ENCODE assay signal across 31 mouse cellular contexts in genomic region chr10:95748360-95748759, GRCm38 (mm10).
"Had no signal": no experiment of that assay in that cellular context is flagged by ENCODE, and none has a peak within 500 bp of the region (broad histone marks: within the 10 kb centered on the region; RNA-seq: fewer than 3 reads in every experiment).

No protein-coding gene starts in this region.

- H3K9me3 ChIP-seq: limb, embryonic 10.5 days; limb, embryonic 12.5 days; limb, embryonic 13.5 days; limb, embryonic 15.5 days; liver, embryonic 12.5 days; liver, embryonic 13.5 days; liver, embryonic 15.5 days; lung, embryonic 15.5 days; megakaryocyte, embryonic 14.5 days; midbrain, embryonic 10.5 days; midbrain, embryonic 12.5 days; midbrain, embryonic 13.5 days; midbrain, embryonic 15.5 days; neural tube, embryonic 12.5 days had no signal

- H3K27ac ChIP-seq: limb, embryonic 10.5 days; limb, embryonic 12.5 days; limb, embryonic 13.5 days; limb, embryonic 15.5 days; liver, embryonic 12.5 days; liver, embryonic 13.5 days; liver, embryonic 14.5 days; liver, embryonic 15.5 days; lung, embryonic 15.5 days; macrophage; midbrain, embryonic 10.5 days; midbrain, embryonic 12.5 days; midbrain, embryonic 13.5 days; midbrain, embryonic 15.5 days; neural tube, embryonic 12.5 days had no signal

- H3K4me2 ChIP-seq: limb, embryonic 12.5 days; limb, embryonic 13.5 days; limb, embryonic 15.5 days; liver, embryonic 11.5 days; liver, embryonic 12.5 days; liver, embryonic 13.5 days; liver, embryonic 15.5 days; lung, embryonic 14.5 days; lung, embryonic 15.5 days; midbrain, embryonic 11.5 days; midbrain, embryonic 12.5 days; midbrain, embryonic 13.5 days; midbrain, embryonic 15.5 days; neural tube, embryonic 12.5 days had no signal

- H3K27me3 ChIP-seq: limb, embryonic 12.5 days; limb, embryonic 13.5 days; limb, embryonic 15.5 days; liver, embryonic 12.5 days; liver, embryonic 13.5 days; liver, embryonic 15.5 days; lung, embryonic 15.5 days; megakaryocyte, embryonic 14.5 days; midbrain, embryonic 12.5 days; midbrain, embryonic 13.5 days; midbrain, embryonic 15.5 days; neural tube, embryonic 12.5 days had no signal

- H3K9ac ChIP-seq: limb, embryonic 12.5 days; limb, embryonic 13.5 days; limb, embryonic 15.5 days; liver, embryonic 12.5 days; liver, embryonic 13.5 days; liver, embryonic 14.5 days; liver, embryonic 15.5 days; lung, embryonic 14.5 days; lung, embryonic 15.5 days; midbrain, embryonic 12.5 days; midbrain, embryonic 13.5 days; midbrain, embryonic 15.5 days; neural tube, embryonic 12.5 days had no signal

- H3K4me1 ChIP-seq: limb, embryonic 10.5 days; limb, embryonic 12.5 days; limb, embryonic 13.5 days; limb, embryonic 15.5 days; liver, embryonic 12.5 days; lung, embryonic 15.5 days; midbrain, embryonic 10.5 days; midbrain, embryonic 12.5 days; midbrain, embryonic 13.5 days; midbrain, embryonic 15.5 days; neural tube, embryonic 12.5 days had no signal

- H3K36me3 ChIP-seq: limb, embryonic 10.5 days; limb, embryonic 12.5 days; limb, embryonic 13.5 days; limb, embryonic 15.5 days; liver, embryonic 12.5 days; liver, embryonic 13.5 days; liver, embryonic 15.5 days; lung, embryonic 15.5 days; midbrain, embryonic 10.5 days; midbrain, embryonic 12.5 days; midbrain, embryonic 13.5 days; midbrain, embryonic 15.5 days; neural tube, embryonic 12.5 days had no signal

- H3K4me3 ChIP-seq: limb, embryonic 10.5 days; limb, embryonic 12.5 days; limb, embryonic 13.5 days; limb, embryonic 15.5 days; liver, embryonic 12.5 days; liver, embryonic 13.5 days; liver, embryonic 15.5 days; lung, embryonic 15.5 days; midbrain, embryonic 10.5 days; midbrain, embryonic 12.5 days; midbrain, embryonic 13.5 days; midbrain, embryonic 15.5 days; myocyte; neural tube, embryonic 12.5 days had no signal

- ATAC-seq: liver, embryonic 12.5 days; lung, postnatal 0 days; midbrain, embryonic 13.5 days; midbrain, embryonic 15.5 days; midbrain, embryonic 16.5 days had no signal

- DNase-seq: left cerebral cortex, postnatal 4 days; liver; liver, embryonic 13.5 days; lung, adult 18-20 months; lung, adult 2 months; lung, embryonic 14.5 days; lung, postnatal 10 days; lung, postnatal 14 days; lung, postnatal 36 days; lung, postnatal 4 days; midbrain, embryonic 14.5 days had no signal
